Mouse (Mus musculus) midbrain, embryonic 13.5 days (tissue): ENCODE results near the gene Zfp536. TPM values are rescaled to one million over a fixed set of nuclear protein-coding genes. Genes with fewer than 3 reads are reported as not detected.

Experiments used
- ATAC-seq: fragments of 200-750 bp; cut with Nextera tagmentation; 2 replicates; pipeline ENCODE4 v1.8.0; 2017; ENCODE audit warnings: mild to moderate bottlenecking, moderate TSS enrichment, moderate library complexity
- H3K27ac ChIP-seq: fragments of 300-500 bp; sonication (generic); 2 replicates; pipeline ENCODE4 v1.5.1; 2015; ENCODE audit warnings: inconsistent platforms, mild to moderate bottlenecking, moderate library complexity
- H3K27me3 ChIP-seq: fragments of 300-500 bp; sonication (generic); 2 replicates; pipeline ENCODE4 v1.6.1; 2015; ENCODE audit warnings: mild to moderate bottlenecking, inconsistent platforms
- H3K36me3 ChIP-seq: fragments of 300-500 bp; sonication (generic); 2 replicates; pipeline ENCODE4 v1.6.1; 2015; ENCODE audit warnings: mild to moderate bottlenecking, inconsistent platforms
- H3K4me1 ChIP-seq: fragments of 300-500 bp; sonication (generic); replicated peaks from 2 replicates; pipeline ENCODE4 v1.6.1; 2015; ENCODE audit warnings: inconsistent platforms
- H3K4me2 ChIP-seq: fragments of 300-500 bp; sonication (generic); replicated peaks from 2 replicates; pipeline ENCODE4 v1.6.1; 2015; ENCODE audit warnings: moderate library complexity, mild to moderate bottlenecking, inconsistent platforms
- H3K4me3 ChIP-seq: fragments of 300-500 bp; sonication (generic); replicated peaks from 2 replicates; pipeline ENCODE4 v1.5.1; 2015; ENCODE audit warnings: mild to moderate bottlenecking, inconsistent platforms
- H3K9ac ChIP-seq: fragments of 300-500 bp; sonication (generic); replicated peaks from 2 replicates; pipeline ENCODE4 v1.6.1; 2015; ENCODE audit warnings: mild to moderate bottlenecking, inconsistent platforms
- H3K9me3 ChIP-seq: fragments of 300-500 bp; sonication (generic); 2 replicates; pipeline ENCODE4 v1.6.1; 2016; ENCODE audit warnings: mild to moderate bottlenecking, inconsistent platforms
- WGBS: fragments of 180-500 bp; shearing (Covaris S2); methylation state at CpG from one replicate; pipeline ENCODE4 v1.1.7; 2015; 5-methylcytosine and 5-hydroxymethylcytosine counted together
- polyA plus RNA-seq: library from polyadenylated mRNA; unstranded; fragments of >200 nt; fragmentation: Nextera tagmentation; extraction: Ambion mirVana; gene quantifications from 2 replicates; pipeline ENCODE4 v1.2.1, GENCODE M21; 2015

Zfp536 gene
- polyA plus RNA-seq, 1 experiment from 2014 or later: 43.4 TPM

GRCm38 (mm10) chr7:37773906-37774305 lies 465 bp upstream of the Zfp536 start:
- Histone ChIP-seq H3K4me3 (peak overlapping the region; percentile 67), H3K4me1 (peaks cover 19% of the 10 kb centered on the region), H3K9ac (no peak overlapping the region), H3K27me3 (peaks cover 15% of the 10 kb centered on the region; the same call in 1 of the 2 replicates), H3K36me3 (no peaks in the 10 kb centered on the region), H3K4me2 (peak overlapping the region; percentile 97), H3K27ac (no peak overlapping the region), H3K9me3 (no peaks in the 10 kb centered on the region)
- no peak for ATAC-seq
- WGBS: 5% methylated on average over 5 of the region's 5 CpGs

DNA sequence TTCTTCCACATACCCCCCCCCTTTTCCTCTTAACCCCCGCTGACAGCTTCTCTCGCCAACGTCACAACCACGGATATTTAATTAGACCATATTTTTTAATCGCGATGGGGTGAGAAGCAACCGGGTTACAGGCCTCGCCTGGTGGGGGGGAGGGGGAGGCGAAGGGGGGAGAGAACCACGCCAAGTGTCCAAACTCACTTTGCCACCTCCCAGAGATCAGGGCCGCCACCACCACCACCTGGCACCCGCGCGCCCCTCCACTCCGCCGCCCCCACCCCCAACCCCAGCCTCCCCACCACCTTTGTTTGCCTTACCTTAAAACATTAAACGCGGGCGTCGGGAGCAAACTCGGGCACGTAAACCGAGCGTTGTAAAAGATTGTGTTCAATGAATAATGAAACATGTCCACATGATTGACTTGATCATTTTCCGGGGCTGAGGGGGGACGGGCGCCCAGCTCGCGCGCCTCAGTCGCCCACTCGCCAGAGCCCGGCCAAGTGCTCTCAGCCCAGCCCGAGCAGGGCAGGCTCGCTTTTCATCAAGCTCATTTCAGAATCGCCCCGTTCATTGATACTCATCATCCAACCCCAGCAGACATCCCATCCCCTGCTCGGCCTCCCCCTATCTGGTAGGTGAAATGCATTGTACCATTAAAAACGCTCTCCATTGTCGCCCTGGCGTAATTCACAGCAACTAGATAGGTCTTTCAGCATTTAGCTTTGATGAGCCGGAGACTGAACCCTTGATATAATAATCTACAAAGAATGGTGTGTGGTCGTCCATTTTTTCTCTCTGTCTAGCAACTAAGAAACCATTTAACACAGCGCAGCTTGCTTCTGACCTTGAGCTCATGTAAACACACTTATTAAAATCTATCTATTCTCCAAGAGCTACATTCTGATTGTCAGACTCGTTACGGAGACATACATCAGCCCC lies 797 bp downstream of the Zfp536 start:
- peak overlapping the region; percentile 97 for H3K4me2 ChIP-seq
- H3K4me3 ChIP-seq: peak overlapping the region; percentile 67
- no peaks in the 10 kb centered on the region for H3K9me3 ChIP-seq
- no peaks in the 10 kb centered on the region for H3K36me3 ChIP-seq
- peak overlapping the region; percentile 89 for H3K27ac ChIP-seq
- H3K4me1 ChIP-seq: peaks cover 32% of the 10 kb centered on the region
- H3K9ac ChIP-seq: peak overlapping the region; percentile 74
- ATAC-seq: peak; percentile 48
- peaks cover 15% of the 10 kb centered on the region; the same call in 1 of the 2 replicates for H3K27me3 ChIP-seq
- under 1% methylated on average over 46 of the region's 46 CpGs for WGBS

- Histone ChIP-seq H3K27ac (peak overlapping the region; percentile 89), H3K36me3 (no peaks in the 10 kb centered on the region), H3K27me3 (peaks cover 11% of the 10 kb centered on the region; the same call in 1 of the 2 replicates), H3K4me2 (peak overlapping the region; percentile 97), H3K9me3 (no peaks in the 10 kb centered on the region), H3K4me3 (peak overlapping the region; percentile 67), H3K9ac (peak overlapping the region; percentile 74), H3K4me1 (peaks cover 39% of the 10 kb centered on the region)
- peak; percentile 25 for ATAC-seq
- under 1% methylated on average over 70 of the region's 75 CpGs for WGBS
Observed at GRCm38 (mm10) chr7:37771491-37772375, 1.7 kb downstream of the Zfp536 start.

GRCm38 (mm10) chr7:37770400-37771050 lies 2.9 kb downstream of the Zfp536 start:
- Histone ChIP-seq H3K4me2 (peak overlapping the region; percentile 97), H3K27me3 (peaks cover 10% of the 10 kb centered on the region; the same call in 1 of the 2 replicates), H3K4me1 (peaks cover 51% of the 10 kb centered on the region), H3K36me3 (no peaks in the 10 kb centered on the region), H3K9me3 (no peaks in the 10 kb centered on the region), H3K27ac (peak overlapping the region; percentile 94), H3K4me3 (peak overlapping the region; percentile 67), H3K9ac (peak overlapping the region; percentile 80)
- peak; percentile 84 for ATAC-seq
- WGBS: under 1% methylated on average over 57 of the region's 57 CpGs

- H3K27ac ChIP-seq: peak overlapping the region; percentile 94
- H3K4me1 ChIP-seq: peaks cover 58% of the 10 kb centered on the region
- ATAC-seq: peak; percentile 67
- under 1% methylated on average over 53 of the region's 53 CpGs for WGBS
- no peaks in the 10 kb centered on the region for H3K9me3 ChIP-seq
- H3K4me3 ChIP-seq: peak overlapping the region; percentile 67
- H3K4me2 ChIP-seq: peak overlapping the region; percentile 97
- H3K9ac ChIP-seq: peak overlapping the region; percentile 80
- peaks cover 4% of the 10 kb centered on the region; the same call in 1 of the 2 replicates for H3K27me3 ChIP-seq
- H3K36me3 ChIP-seq: no peaks in the 10 kb centered on the region
Observed at GRCm38 (mm10) chr7:37769526-37770399, 3.7 kb downstream of the Zfp536 start.

GRCm38 (mm10) chr7:37769004-37769403 lies 4.4 kb downstream of the Zfp536 start:
- H3K4me3 ChIP-seq: peak overlapping the region; percentile 67
- no peaks in the 10 kb centered on the region for H3K36me3 ChIP-seq
- no peaks in the 10 kb centered on the region for H3K27me3 ChIP-seq
- under 1% methylated on average over 28 of the region's 28 CpGs for WGBS
- peak overlapping the region; percentile 97 for H3K4me2 ChIP-seq
- H3K4me1 ChIP-seq: peaks cover 55% of the 10 kb centered on the region
- peak overlapping the region; percentile 94 for H3K27ac ChIP-seq
- ATAC-seq: no peak
- no peaks in the 10 kb centered on the region for H3K9me3 ChIP-seq
- H3K9ac ChIP-seq: peak overlapping the region; percentile 80

- Histone ChIP-seq H3K27ac (peak overlapping the region; percentile 94), H3K4me3 (peak overlapping the region; percentile 67), H3K9me3 (no peaks in the 10 kb centered on the region), H3K4me1 (peaks cover 52% of the 10 kb centered on the region), H3K4me2 (peak overlapping the region; percentile 97), H3K27me3 (no peaks in the 10 kb centered on the region), H3K36me3 (no peaks in the 10 kb centered on the region), H3K9ac (peak overlapping the region; percentile 80)
- 6% methylated on average over 10 of the region's 10 CpGs for WGBS
- ATAC-seq: no peak
Observed at GRCm38 (mm10) chr7:37768310-37768940, 5.0 kb downstream of the Zfp536 start.

DNA sequence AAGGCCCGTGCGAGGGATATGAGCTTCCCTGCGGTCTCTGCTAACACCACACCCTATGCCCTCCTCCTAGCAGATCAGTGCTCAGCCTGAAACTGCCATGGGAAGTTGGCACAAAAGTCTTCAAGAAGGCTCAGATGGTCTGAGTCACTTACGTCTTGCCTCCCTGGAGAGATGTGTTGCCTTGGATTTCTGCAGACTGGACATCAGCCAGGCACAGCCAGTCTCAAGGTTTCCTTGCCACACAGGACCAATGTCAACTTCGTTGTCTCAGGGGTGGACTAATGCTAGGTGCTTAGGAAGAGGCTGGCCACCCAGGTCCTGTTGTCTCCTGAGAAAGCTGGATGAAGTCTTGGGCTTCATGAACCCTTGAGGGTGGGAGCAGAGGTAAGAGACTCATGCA lies 14.6 kb downstream of the Zfp536 start:
- ATAC-seq: no peak
- Histone ChIP-seq H3K27me3 (no peaks in the 10 kb centered on the region), H3K9ac (no peak overlapping the region), H3K9me3 (no peaks in the 10 kb centered on the region), H3K36me3 (no peaks in the 10 kb centered on the region; the same call in 1 of the 2 replicates), H3K4me3 (no peak overlapping the region), H3K4me2 (no peak overlapping the region), H3K27ac (no peak overlapping the region), H3K4me1 (peaks cover 20% of the 10 kb centered on the region; the same call in 1 of the 2 replicates)
- WGBS: 85% methylated on average over 5 of the region's 5 CpGs

GRCm38 (mm10) chr7:37753024-37753423 lies 20.4 kb downstream of the Zfp536 start:
- no peak overlapping the region for H3K4me3 ChIP-seq
- H3K4me1 ChIP-seq: peaks cover 6% of the 10 kb centered on the region
- H3K9ac ChIP-seq: no peak overlapping the region
- H3K36me3 ChIP-seq: peaks cover 7% of the 10 kb centered on the region; the same call in 1 of the 2 replicates
- H3K27ac ChIP-seq: no peak overlapping the region
- H3K9me3 ChIP-seq: no peaks in the 10 kb centered on the region
- no peak for ATAC-seq
- H3K27me3 ChIP-seq: no peaks in the 10 kb centered on the region
- WGBS: 47% methylated on average over 1 of the region's 1 CpGs
- no peak overlapping the region for H3K4me2 ChIP-seq

DNA sequence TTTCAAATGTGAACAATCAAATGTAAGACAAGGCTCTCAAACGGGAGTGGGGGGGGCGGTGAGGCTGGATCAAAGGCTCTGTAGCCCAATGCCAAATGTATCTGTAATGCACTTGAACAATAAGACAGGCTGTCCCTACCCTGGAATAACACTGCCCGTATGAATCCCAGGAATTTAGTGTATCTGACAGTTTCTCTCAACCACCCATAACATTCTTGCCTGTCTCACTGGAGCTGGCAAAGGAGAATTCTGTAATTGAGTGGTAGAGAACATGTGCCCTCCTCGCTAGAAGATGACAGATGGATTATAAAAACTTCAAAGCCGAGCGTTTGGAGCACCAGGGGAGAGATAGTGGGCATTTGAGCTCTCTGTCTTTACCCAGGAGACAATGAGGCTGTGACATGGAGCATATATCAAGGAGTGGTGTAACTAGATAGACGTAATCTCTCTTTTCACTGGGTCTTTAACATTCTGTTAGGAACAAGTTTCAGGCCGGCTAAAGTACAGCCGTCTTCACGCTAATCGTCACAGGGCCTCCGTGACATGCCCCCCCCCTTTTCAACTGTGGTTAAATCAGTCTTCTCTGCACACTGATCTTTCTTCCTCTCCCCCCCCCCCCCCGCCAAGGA lies 27.2 kb downstream of the Zfp536 start:
- Histone ChIP-seq H3K9ac (no peak overlapping the region; the same call in 1 of the 2 replicates), H3K27me3 (no peaks in the 10 kb centered on the region), H3K4me2 (peak overlapping the region; percentile 32), H3K4me3 (no peak overlapping the region), H3K27ac (peak overlapping the region; percentile 20; the same call in 1 of the 2 replicates), H3K4me1 (peaks cover 55% of the 10 kb centered on the region), H3K36me3 (peaks cover 4% of the 10 kb centered on the region; the same call in 1 of the 2 replicates), H3K9me3 (no peaks in the 10 kb centered on the region)
- ATAC-seq: peak; percentile 47
- WGBS: 16% methylated on average over 12 of the region's 13 CpGs
